Mouse (Mus musculus) lung, postnatal 4 days (tissue): Measurements from ENCODE around the gene Stoml1.

ENCODE experiments used
- DNase-seq, 2 experiments: peaks; one replicate each; pipeline ENCODE4 v3.0.0; 2021

Stoml1 gene

GRCm38 (mm10) chr9:58305686-58306085 lies 52.7 kb downstream of the Stoml1 start:
- DNase-seq, result peak in 1 of 2 experiments; percentile 46

- peak; percentile 65 to 86 for DNase-seq
Measured at GRCm38 (mm10) chr9:58308395-58308794, 55.4 kb downstream of the Stoml1 start.

GRCm38 (mm10) chr9:58310043-58310660 lies 57.2 kb downstream of the Stoml1 start:
- DNase-seq, result peak; percentile 61 to 84

GRCm38 (mm10) chr9:58311191-58311910 lies 58.4 kb downstream of the Stoml1 start:
- DNase-seq, result peak; percentile 54 to 71
